Mouse (Mus musculus) kidney, postnatal 0 days (tissue): ENCODE measurements around the gene Phf21a. TPM values are rescaled to one million over a fixed set of nuclear protein-coding genes. Genes with fewer than 3 reads are reported as not detected.

Source experiments
- ATAC-seq: fragments of 200-750 bp; cut with Nextera tagmentation; replicated peaks from 2 replicates; pipeline ENCODE4 v1.8.0; 2017; ENCODE audit warnings: low read depth, moderate number of reproducible peaks, moderate TSS enrichment, moderate library complexity; ENCODE audit not compliant: low FRiP score
- DNase-seq: peaks from one replicate; pipeline ENCODE4 v3.0.0-alpha.2; 2016; ENCODE audit warnings: low spot score
- H3K27ac ChIP-seq: fragments of 300-500 bp; sonication (generic); 2 replicates; pipeline ENCODE4 v1.5.1; 2014; ENCODE audit warnings: mild to moderate bottlenecking
- H3K27me3 ChIP-seq: fragments of 300-500 bp; sonication (generic); 2 replicates; pipeline ENCODE4 v1.6.1; 2014; ENCODE audit warnings: low read length, mixed read lengths; ENCODE audit not compliant: insufficient read depth
- H3K36me3 ChIP-seq: fragments of 300-500 bp; sonication (generic); 2 replicates; pipeline ENCODE4 v1.6.1; 2014; ENCODE audit warnings: low read length, mixed read lengths; ENCODE audit not compliant: insufficient read depth
- H3K4me1 ChIP-seq: fragments of 300-500 bp; sonication (generic); replicated peaks from 2 replicates; pipeline ENCODE4 v1.6.1; 2014; ENCODE audit warnings: antibody characterized with exemption, low read length, mixed read lengths; ENCODE audit not compliant: insufficient read depth
- H3K4me2 ChIP-seq: fragments of 300-500 bp; sonication (generic); 2 replicates; pipeline ENCODE4 v1.6.1; 2014; ENCODE audit warnings: mild to moderate bottlenecking, low read length, moderate library complexity, mixed read lengths
- H3K4me3 ChIP-seq: fragments of 300-500 bp; sonication (generic); replicated peaks from 2 replicates; pipeline ENCODE4 v1.5.1; 2014; ENCODE audit warnings: low read depth, low read length
- H3K9ac ChIP-seq: fragments of 300-500 bp; sonication (generic); 2 replicates; pipeline ENCODE4 v1.6.1; 2014; ENCODE audit warnings: low read depth, low read length
- H3K9me3 ChIP-seq: fragments of 300-500 bp; sonication (generic); replicated peaks from 2 replicates; pipeline ENCODE4 v1.6.1; 2016; ENCODE audit warnings: low read length, inconsistent platforms, mixed read lengths
- CTCF ChIP-seq: IDR thresholded peaks from 2 replicates; pipeline ENCODE4 v1.5.1; 2016; ENCODE audit warnings: antibody characterized with exemption, low read depth, mild to moderate bottlenecking, moderate library complexity
- WGBS: fragments of 180-500 bp; shearing (Covaris S2); extraction: QIAGEN DNeasy Blood & Tissue Kit; methylation state at CpG from one replicate; pipeline ENCODE4 v1.1.7; 2014; 5-methylcytosine and 5-hydroxymethylcytosine counted together
- polyA plus RNA-seq: library from polyadenylated mRNA; unstranded; fragments of >200 nt; fragmentation: Nextera tagmentation; extraction: Ambion mirVana; gene quantifications from 2 replicates; pipeline ENCODE4 v1.2.1, GENCODE M21; 2015

The Phf21a gene
- polyA plus RNA-seq, 1 experiment from 2014 or later = 18.6 TPM

GRCm38 (mm10) chr2:92373437-92373813 lies 280.5 kb downstream of the Phf21a start:
- Histone ChIP-seq H3K27ac (peak overlapping the region; percentile 97), H3K27me3 (no peaks in the 10 kb centered on the region), H3K4me1 (peaks cover 25% of the 10 kb centered on the region), H3K36me3 (peaks cover 9% of the 10 kb centered on the region), H3K4me3 (no peak overlapping the region), H3K9ac (no peak overlapping the region), H3K4me2 (no peak overlapping the region), H3K9me3 (no peaks in the 10 kb centered on the region)
- DNase-seq = no peak
- ATAC-seq = no peak
- TF ChIP-seq CTCF = no peak
- 77% methylated on average over 11 of the region's 11 CpGs for WGBS

GRCm38 (mm10) chr2:92374514-92374913 lies 281.6 kb downstream of the Phf21a start, which contains the start of the genes Pex16 and Large2:
Pex16 (plus strand) TSS chr2:92374676.
Large2 (minus strand) TSS chr2:92374869.
- WGBS = 3% methylated on average over 16 of the region's 16 CpGs
- Histone ChIP-seq H3K27me3 (no peaks in the 10 kb centered on the region), H3K4me3 (peak within 1 kb of the TSS; percentile 53), H3K4me1 (peaks cover 25% of the 10 kb centered on the region), H3K9me3 (no peaks in the 10 kb centered on the region), H3K27ac (peak within 1 kb of the TSS; percentile 97), H3K9ac (peak within 1 kb of the TSS; percentile 75), H3K36me3 (peaks cover 18% of the 10 kb centered on the region), H3K4me2 (peak within 1 kb of the TSS; percentile 69)
- DNase-seq = peak; percentile 68
- TF ChIP-seq CTCF = no peak
- ATAC-seq = no peak

GRCm38 (mm10) chr2:92375099-92375623 lies 282.2 kb downstream of the Phf21a start:
- peaks cover 25% of the 10 kb centered on the region for H3K4me1 ChIP-seq
- peak overlapping the region; percentile 97 for H3K27ac ChIP-seq
- no peaks in the 10 kb centered on the region for H3K27me3 ChIP-seq
- H3K9me3 ChIP-seq = no peaks in the 10 kb centered on the region
- H3K9ac ChIP-seq = peak overlapping the region; percentile 75
- under 1% methylated on average over 29 of the region's 29 CpGs for WGBS
- peak; percentile 90 for ATAC-seq
- H3K4me3 ChIP-seq = peak overlapping the region; percentile 53
- peak; percentile 31; the same call in 1 of the 2 replicates for TF ChIP-seq CTCF
- peaks cover 22% of the 10 kb centered on the region for H3K36me3 ChIP-seq
- H3K4me2 ChIP-seq = peak overlapping the region; percentile 69
- DNase-seq = peak; percentile 100

GRCm38 (mm10) chr2:92375788-92376187 lies 282.9 kb downstream of the Phf21a start:
- Histone ChIP-seq H3K9me3 (no peaks in the 10 kb centered on the region), H3K4me3 (peak overlapping the region; percentile 53), H3K27me3 (no peaks in the 10 kb centered on the region), H3K4me1 (peaks cover 25% of the 10 kb centered on the region), H3K4me2 (peak overlapping the region; percentile 69), H3K27ac (peak overlapping the region; percentile 97), H3K9ac (peak overlapping the region; percentile 75), H3K36me3 (peaks cover 22% of the 10 kb centered on the region)
- TF ChIP-seq CTCF = no peak
- DNase-seq (no peak), ATAC-seq (no peak)
- 7% methylated on average over 10 of the region's 10 CpGs for WGBS

GRCm38 (mm10) chr2:92376300-92376699 lies 283.4 kb downstream of the Phf21a start:
- Histone ChIP-seq H3K27ac (no peak overlapping the region), H3K4me2 (peak overlapping the region; percentile 69), H3K27me3 (no peaks in the 10 kb centered on the region), H3K36me3 (peaks cover 27% of the 10 kb centered on the region), H3K4me3 (peak overlapping the region; percentile 53; the same call in 1 of the 2 replicates), H3K9ac (peak overlapping the region; percentile 75), H3K4me1 (peaks cover 21% of the 10 kb centered on the region), H3K9me3 (no peaks in the 10 kb centered on the region)
- no peak for DNase-seq
- TF ChIP-seq CTCF = no peak
- WGBS = 85% methylated on average over 6 of the region's 6 CpGs
- ATAC-seq = no peak

GRCm38 (mm10) chr2:92377320-92377719 lies 284.4 kb downstream of the Phf21a start:
- Histone ChIP-seq H3K4me3 (no peak overlapping the region), H3K4me2 (no peak overlapping the region), H3K36me3 (peaks cover 36% of the 10 kb centered on the region), H3K4me1 (peaks cover 16% of the 10 kb centered on the region), H3K9ac (no peak overlapping the region), H3K9me3 (no peaks in the 10 kb centered on the region), H3K27ac (no peak overlapping the region), H3K27me3 (no peaks in the 10 kb centered on the region)
- ATAC-seq = no peak
- WGBS = 95% methylated on average over 7 of the region's 7 CpGs
- DNase-seq = no peak
- no peak for TF ChIP-seq CTCF
